Mouse (Mus musculus) G1E (cell line): Measurements from ENCODE around the gene Cd4. TPM values are rescaled to one million over a fixed set of nuclear protein-coding genes. Genes with fewer than 3 reads are reported as not detected.
"Not testable (repeated sequence)": the region's sequence is repeated elsewhere in the genome, so short reads cannot be mapped to it uniquely, and the experiment has no call there.

Experiments
- ATAC-seq: 2 replicates; pipeline ENCODE4 v1.8.0; 2016; ENCODE audit warnings: mild to moderate bottlenecking; ENCODE audit not compliant: insufficient number of reproducible peaks, poor library complexity, low FRiP score, severe bottlenecking; ENCODE audit errors: extremely low read depth
- DNase-seq: peaks from one replicate; pipeline ENCODE4 v3.0.0; 2012; ENCODE audit warnings: low spot score
- H3K27me3 ChIP-seq: 2 replicates; pipeline ENCODE4 v1.6.1; 2012; ENCODE audit warnings: mild to moderate bottlenecking, low read length, inconsistent platforms; ENCODE audit not compliant: insufficient read depth
- H3K36me3 ChIP-seq: replicated peaks from 2 replicates; pipeline ENCODE3; 2012; ENCODE audit warnings: mild to moderate bottlenecking, inconsistent platforms
- H3K4me1 ChIP-seq: 2 replicates; pipeline ENCODE4 v1.6.1; 2012; ENCODE audit warnings: low read depth, low read length, inconsistent platforms, mixed read lengths; ENCODE audit not compliant: insufficient read depth
- H3K4me3 ChIP-seq: 2 replicates; pipeline ENCODE4 v1.5.1; 2012; ENCODE audit warnings: low read depth, mild to moderate bottlenecking, inconsistent platforms, low read length, moderate library complexity, mixed read lengths
- H3K9me3 ChIP-seq: replicated peaks from 2 replicates; pipeline ENCODE4 v1.6.1; 2012; ENCODE audit warnings: inconsistent platforms
- CTCF ChIP-seq: IDR thresholded peaks from 2 replicates; pipeline ENCODE4 v1.5.1; 2012; ENCODE audit warnings: low read depth, low read length, inconsistent platforms, mixed read lengths
- GATA1 ChIP-seq: IDR thresholded peaks from 2 replicates; pipeline ENCODE4 v1.6.1; 2012; ENCODE audit warnings: borderline replicate concordance, low read length, inconsistent platforms, mixed read lengths
- GATA2 ChIP-seq: IDR thresholded peaks from 2 replicates; pipeline ENCODE4 v1.6.1; 2012; ENCODE audit warnings: low read depth, low read length, inconsistent platforms, borderline replicate concordance
- POLR2AphosphoS5 ChIP-seq: IDR thresholded peaks from 2 replicates; pipeline ENCODE4 v1.6.1; 2012; ENCODE audit warnings: low read depth, low read length, inconsistent platforms; ENCODE audit not compliant: insufficient replicate concordance
- TAL1 ChIP-seq: conservative IDR thresholded peaks from 2 replicates; pipeline ENCODE4 v1.6.1; 2012; ENCODE audit warnings: low read depth, low read length, inconsistent platforms, mixed read lengths
- polyA plus RNA-seq: library from polyadenylated mRNA; stranded (reverse); fragments of >175 nt; gene quantifications from 2 replicates; pipeline ENCODE4 v1.2.3, GENCODE M21; 2012
- total RNA-seq, 2 experiments: library from RNA; stranded (forward) in 1 of 2; stranded (reverse) in 1 of 2; fragments of 200-1000 nt in 1 of 2; fragments of >200 nt in 1 of 2; fragmentation: Nextera tagmentation in 1 of 2; gene quantifications; 2 replicates each; pipeline ENCODE4 v1.2.3; 2014 to 2017

Gene Cd4
- total and polyA plus RNA-seq, 3 experiments = 0.33 TPM; not detected in 2

- peaks cover 11% of the 10 kb centered on the region for H3K4me1 ChIP-seq
- peaks cover 44% of the 10 kb centered on the region for H3K27me3 ChIP-seq
- H3K36me3 ChIP-seq = no peaks in the 10 kb centered on the region
- DNase-seq = peak; percentile 83
- H3K9me3 ChIP-seq = no peaks in the 10 kb centered on the region
- H3K4me3 ChIP-seq = peak overlapping the region; percentile 72
- TF ChIP-seq CTCF = peak; percentile 97
- TF ChIP-seq GATA1 = no peak
- ATAC-seq = peak; percentile 86
These were observed 15.6 kb upstream of the Cd4 start for GRCm38 (mm10) chr6:124903580-124904151.

GRCm38 (mm10) chr6:124901851-124902250 is 13.8 kb upstream of the Cd4 start:
- TF ChIP-seq POLR2AphosphoS5 = no peak
- TF ChIP-seq GATA2 = no peak
- TF ChIP-seq GATA1 = no peak
- Histone ChIP-seq H3K36me3 (no peaks in the 10 kb centered on the region), H3K4me3 (no peak overlapping the region), H3K4me1 (peaks cover 11% of the 10 kb centered on the region), H3K27me3 (peaks cover 36% of the 10 kb centered on the region), H3K9me3 (no peaks in the 10 kb centered on the region)
- ATAC-seq = no peak
- no peak for DNase-seq

- no peaks in the 10 kb centered on the region for H3K9me3 ChIP-seq
- no peak overlapping the region for H3K4me3 ChIP-seq
- H3K27me3 ChIP-seq = peaks cover 33% of the 10 kb centered on the region
- no peaks in the 10 kb centered on the region for H3K36me3 ChIP-seq
- H3K4me1 ChIP-seq = peaks cover 11% of the 10 kb centered on the region
- no peak for DNase-seq
- ATAC-seq = 0 out of 2 replicates have a peak, but pooled peaks have one; percentile 9
- TF ChIP-seq CTCF (no peak), GATA1 (no peak), GATA2 (no peak), TAL1 (no peak), POLR2AphosphoS5 (no peak)
These were observed 12.9 kb upstream of the Cd4 start for GRCm38 (mm10) chr6:124900801-124901480.

DNA sequence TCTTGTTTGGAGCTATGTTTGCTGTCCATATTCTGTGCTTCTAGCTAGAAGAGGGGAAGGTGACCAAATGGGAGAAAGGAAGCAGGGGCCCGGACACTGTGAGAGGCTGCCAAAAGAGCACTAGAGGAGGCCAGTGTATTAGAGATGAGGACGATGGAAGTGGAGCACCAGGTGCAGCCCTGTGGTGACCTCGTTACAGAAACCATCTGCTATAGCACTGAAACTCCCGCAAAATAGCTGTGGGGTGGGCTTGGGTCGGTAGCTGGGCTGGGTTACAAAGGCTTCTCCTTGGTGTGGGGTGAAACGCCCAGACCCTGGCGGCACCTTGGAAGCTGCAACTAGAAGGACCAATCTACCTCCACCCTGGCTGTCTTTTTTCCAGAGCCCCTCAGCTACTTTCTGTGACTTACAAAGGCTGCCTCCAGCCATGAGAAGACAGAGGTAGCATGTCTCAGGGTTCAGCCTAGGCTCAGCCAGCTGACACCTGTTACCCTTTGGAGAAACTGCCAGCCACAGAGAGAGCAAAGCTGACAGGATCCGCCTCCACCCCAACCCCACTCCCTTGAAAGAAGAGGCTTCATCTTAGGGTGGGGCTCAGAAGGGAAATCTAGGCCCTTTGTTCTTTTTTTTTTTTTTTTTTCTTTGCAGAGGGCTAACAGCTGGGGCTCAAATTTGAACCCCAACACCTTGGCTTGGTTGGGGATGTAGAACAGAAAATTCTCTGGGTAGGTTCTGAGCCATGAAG is 12.2 kb upstream of the Cd4 start:
- no peaks in the 10 kb centered on the region for H3K36me3 ChIP-seq
- ATAC-seq (no peak), DNase-seq (no peak)
- peaks cover 11% of the 10 kb centered on the region for H3K4me1 ChIP-seq
- no peak overlapping the region for H3K4me3 ChIP-seq
- no peaks in the 10 kb centered on the region for H3K9me3 ChIP-seq
- H3K27me3 ChIP-seq = peaks cover 29% of the 10 kb centered on the region
- no peak for TF ChIP-seq GATA2
- TF ChIP-seq GATA1 = no peak
- TF ChIP-seq POLR2AphosphoS5 = no peak
- no peak for TF ChIP-seq CTCF
- TF ChIP-seq TAL1 = no peak

DNA sequence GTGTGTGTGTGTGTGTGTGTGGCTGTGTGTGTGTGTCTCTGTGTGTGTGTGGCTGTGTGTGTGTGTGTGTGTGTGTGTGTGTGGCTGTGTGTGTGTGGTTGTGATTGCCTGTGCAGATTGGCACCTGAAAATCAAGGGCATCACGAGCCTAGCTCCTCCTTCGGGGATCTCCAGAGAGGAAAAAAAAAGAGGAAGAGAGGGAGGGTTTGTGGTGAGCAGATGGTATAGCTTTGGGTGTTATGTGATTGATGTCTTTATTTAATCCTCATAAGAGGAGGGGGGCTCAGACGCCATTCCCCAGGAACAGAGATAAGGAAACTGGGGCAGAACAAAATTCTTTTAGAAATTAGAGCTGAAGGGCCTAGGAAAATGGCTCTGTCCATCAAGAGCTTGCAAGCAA is 10.3 kb upstream of the Cd4 start:
- Histone ChIP-seq H3K27me3 (peaks cover 28% of the 10 kb centered on the region), H3K36me3 (no peaks in the 10 kb centered on the region), H3K9me3 (no peaks in the 10 kb centered on the region), H3K4me1 (no peaks in the 10 kb centered on the region), H3K4me3 (no peak overlapping the region)
- ATAC-seq (no peak), DNase-seq (no peak)
- TF ChIP-seq TAL1 (no peak), POLR2AphosphoS5 (no peak), GATA1 (no peak), GATA2 (no peak)

- not testable (repeated sequence) for H3K4me1 ChIP-seq, DNase-seq, H3K4me3 ChIP-seq, H3K36me3 ChIP-seq, H3K9me3 ChIP-seq, ATAC-seq
- peaks cover 10% of the 10 kb centered on the region; the same call in 1 of the 2 replicates for H3K27me3 ChIP-seq
These were observed 6.1 kb upstream of the Cd4 start for GRCm38 (mm10) chr6:124894113-124894512.
